Mouse (Mus musculus): ENCODE results near the gene Klhl12.
"Not testable (repeated sequence)": the region's sequence is repeated elsewhere in the genome, so short reads cannot be mapped to it uniquely, and the experiment has no call there.

DNA sequence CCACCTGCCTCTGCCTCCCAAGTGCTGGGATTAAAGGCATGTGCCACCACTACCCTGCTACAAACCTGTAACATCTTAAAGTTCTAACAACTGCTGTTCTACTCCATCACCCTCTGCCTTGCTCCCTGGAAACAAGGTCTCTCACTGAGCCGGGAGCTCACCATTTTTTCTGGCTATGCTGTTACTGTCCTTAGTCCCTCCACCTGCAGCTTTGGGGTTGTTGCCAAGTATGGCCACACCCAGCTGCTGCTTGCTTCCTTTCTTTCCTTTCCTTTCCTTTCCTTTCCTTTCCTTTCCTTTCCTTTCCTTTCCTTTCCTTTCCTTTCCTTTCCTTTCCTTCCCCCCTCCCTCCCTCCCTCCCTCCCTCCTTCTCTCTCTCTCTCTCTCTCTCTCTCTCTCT is 12.0 kb upstream of the Klhl12 start:
- not testable (repeated sequence) for TF ChIP-seq CTCF (IDR thresholded peaks at IDR 0.05; ENCODE audit: control insufficient read depth, insufficient read depth, insufficient replicate concordance, low read depth, low read length); POLR2A (IDR thresholded peaks at IDR 0.05; ENCODE audit: control insufficient read depth, low read depth, low read length)

All from testis, adult 2 months (tissue).